Mouse (Mus musculus) CH12.LX (cell line): Measurements from ENCODE around the gene Mrln.

ENCODE experiments used
- CTCF ChIP-seq, 2 experiments: IDR thresholded peaks in 1 of 2; conservative IDR thresholded peaks in 1 of 2; 2 replicates each; pipeline ENCODE4 v1.5.1; 2011 to 2012; ENCODE audit warnings: low read depth in 2 of 2, low read length in 2 of 2, improper control_type of control experiment in 1 of 2, inconsistent platforms in 1 of 2, mild to moderate bottlenecking in 1 of 2, moderate library complexity in 1 of 2
- EP300 ChIP-seq: IDR thresholded peaks from 2 replicates; pipeline ENCODE4 v1.6.1; 2011; ENCODE audit warnings: low read length, improper control_type of control experiment
- ETS1 ChIP-seq: conservative IDR thresholded peaks from 2 replicates; pipeline ENCODE4 v1.6.1; 2012; ENCODE audit warnings: low read depth, mild to moderate bottlenecking, inconsistent platforms, low read length, improper control_type of control experiment, moderate library complexity
- HCFC1 ChIP-seq: IDR thresholded peaks from 2 replicates; pipeline ENCODE4 v1.6.1; 2012; ENCODE audit warnings: low read depth, mild to moderate bottlenecking, inconsistent platforms, low read length, improper control_type of control experiment
- JUND ChIP-seq: conservative IDR thresholded peaks from 2 replicates; pipeline ENCODE4 v1.6.1; 2011; ENCODE audit warnings: low read depth, low read length, improper control_type of control experiment
- MEF2A ChIP-seq: IDR thresholded peaks from 2 replicates; pipeline ENCODE4 v1.6.1; 2014; ENCODE audit warnings: low read depth, mild to moderate bottlenecking, inconsistent platforms, low read length, improper control_type of control experiment, borderline replicate concordance
- PAX5 ChIP-seq: IDR thresholded peaks from 2 replicates; pipeline ENCODE4 v1.6.1; 2012; ENCODE audit warnings: low read length, inconsistent platforms, mixed read lengths
- POLR2A ChIP-seq: IDR thresholded peaks from 2 replicates; pipeline ENCODE4 v1.6.1; 2011; ENCODE audit warnings: low read depth, mild to moderate bottlenecking, improper control_type of control experiment, low read length
- POLR2AphosphoS2 ChIP-seq: IDR thresholded peaks from 2 replicates; pipeline ENCODE4 v1.6.1; 2011; ENCODE audit warnings: low read depth, low read length, improper control_type of control experiment
- SMC3 ChIP-seq: IDR thresholded peaks from 2 replicates; pipeline ENCODE4 v1.6.1; 2011; ENCODE audit warnings: low read depth, low read length, improper control_type of control experiment
- USF1 ChIP-seq: IDR thresholded peaks from 2 replicates; pipeline ENCODE4 v1.6.1; 2014; ENCODE audit warnings: low read depth, mild to moderate bottlenecking, inconsistent platforms, low read length, improper control_type of control experiment
- ZC3H11A ChIP-seq: IDR thresholded peaks from 2 replicates; pipeline ENCODE4 v1.6.1; 2012; ENCODE audit warnings: low read depth, mild to moderate bottlenecking, inconsistent platforms, low read length, improper control_type of control experiment
- ZMIZ1 ChIP-seq: IDR thresholded peaks from 2 replicates; pipeline ENCODE4 v1.6.1; 2012; ENCODE audit warnings: low read depth, mild to moderate bottlenecking, inconsistent platforms, low read length, improper control_type of control experiment

DNA sequence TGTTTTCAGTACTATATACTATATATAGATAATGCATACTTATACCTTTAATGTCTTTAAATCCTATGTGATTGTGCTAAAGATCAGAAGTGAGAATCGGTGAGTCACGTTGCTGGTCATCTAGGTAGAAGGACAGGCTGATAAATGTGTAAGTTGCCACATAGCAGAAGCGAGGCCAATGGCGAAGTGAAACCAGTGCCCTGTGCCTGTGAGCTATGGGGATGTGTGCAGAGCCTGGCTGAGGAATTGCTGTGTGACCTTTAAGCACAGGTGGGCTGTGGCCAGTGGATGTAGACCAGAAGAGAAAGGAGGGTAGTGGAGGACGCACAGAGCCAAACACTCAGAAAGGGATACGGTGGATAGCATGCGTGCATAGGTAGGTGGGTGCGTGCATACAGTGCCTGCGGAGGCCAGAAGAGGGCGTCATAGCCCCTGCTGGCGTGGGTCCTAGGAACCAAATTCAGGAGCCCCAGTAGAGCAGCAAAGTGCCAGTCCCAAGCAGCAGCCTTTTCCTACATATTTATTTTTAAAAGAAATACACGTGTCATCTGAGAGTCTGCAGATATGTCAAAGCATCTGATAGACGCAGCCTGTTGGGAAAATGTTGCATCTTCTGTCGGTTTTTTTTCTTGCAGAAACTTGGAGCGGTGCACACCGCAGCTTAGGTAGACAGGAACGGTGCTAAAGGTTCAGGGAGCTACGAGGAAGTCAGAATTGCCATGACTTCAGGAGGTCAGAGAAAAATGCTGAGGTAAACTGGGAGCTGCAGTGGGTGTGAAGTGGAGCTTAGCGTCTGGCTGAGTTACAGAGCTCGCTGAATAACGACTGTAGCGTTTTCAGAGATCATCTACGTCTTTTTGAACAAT lies 64.3 kb downstream of the Mrln start:
- TF ChIP-seq POLR2A (no peak), ZC3H11A (no peak), USF1 (no peak), SMC3 (no peak), EP300 (no peak), CTCF (conservative IDR thresholded peaks at IDR 0.05 in 1 of 2, IDR thresholded peaks at IDR 0.05 in 1 of 2; ENCODE audit: low read depth in 2 of 2, low read length in 2 of 2) (0 out of 4 replicates have a peak, but pooled peaks of 1 of the 2 experiments have one; percentile 10), MEF2A (no peak), ZMIZ1 (no peak), PAX5 (no peak), POLR2AphosphoS2 (no peak), ETS1 (no peak), HCFC1 (no peak), JUND (no peak)
